Comparison of ENCODE assay signal across 18 mouse cellular contexts in the genomic region with DNA sequence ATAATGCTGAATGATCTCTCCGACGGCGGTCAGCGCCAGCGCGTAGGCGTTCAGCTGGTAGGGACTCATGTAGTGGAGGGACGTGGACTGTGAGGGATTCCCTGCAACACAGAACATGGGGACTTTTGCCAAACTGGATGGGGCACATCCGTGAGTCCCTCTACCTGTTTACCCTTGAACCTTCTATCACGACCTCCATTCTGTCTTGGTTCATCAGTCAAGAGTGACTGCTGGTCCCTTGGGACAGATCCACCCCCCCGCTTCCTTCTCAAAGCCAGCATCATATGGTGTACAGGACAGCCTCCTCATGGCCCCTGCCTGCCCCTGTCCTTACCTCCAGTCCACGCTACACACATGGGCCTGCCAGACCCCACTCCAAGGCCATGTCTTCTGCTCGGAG. TPM values are rescaled to one million over a fixed set of nuclear protein-coding genes. Genes with fewer than 3 reads are reported as not detected.
"Had no signal": no experiment of that assay in that cellular context is flagged by ENCODE, and none has a peak within 500 bp of the region (broad histone marks: within the 10 kb centered on the region; RNA-seq: fewer than 3 reads in every experiment).

No protein-coding gene starts in this region.

- H3K27ac ChIP-seq: liver, embryonic 13.5 days; liver, embryonic 15.5 days; macrophage; midbrain, embryonic 13.5 days; midbrain, embryonic 15.5 days; neural tube, embryonic 13.5 days; neural tube, embryonic 15.5 days had no signal

- DNase-seq: liver; liver, embryonic 13.5 days; liver, postnatal 0 days; lung, embryonic 14.5 days; lung, postnatal 14 days; lung, postnatal 36 days; right cerebral cortex, postnatal 14 days; thymus, adult 18-20 months; thymus, postnatal 25 days; thymus, postnatal 4 days had no signal

- H3K4me3 ChIP-seq: liver, embryonic 13.5 days; liver, embryonic 15.5 days; midbrain, embryonic 13.5 days; midbrain, embryonic 15.5 days; myocyte; neural tube, embryonic 13.5 days; neural tube, embryonic 15.5 days had no signal

- ATAC-seq: liver, postnatal 0 days; midbrain, embryonic 13.5 days; midbrain, embryonic 15.5 days had no signal

RNA-seq across cellular contexts. Expression of a gene that starts 48.4 kb away (rescaled TPM):
- total RNA-seq: midbrain, postnatal 0 days had no signal
- polyA plus RNA-seq: midbrain, embryonic 13.5 days; midbrain, embryonic 15.5 days; midbrain, postnatal 0 days had no signal
